Mouse (Mus musculus): ENCODE data around the gene Elovl5. TPM values are rescaled to one million over a fixed set of nuclear protein-coding genes. Genes with fewer than 3 reads are reported as not detected.

Elovl5 gene
- polyA plus RNA-seq, 1 experiment from 2014 or later: 112 TPM

GRCm38 (mm10) chr9:78010187-78010586 lies 93.0 kb downstream of the Elovl5 start:
- H3K4me3 ChIP-seq (ENCODE audit: low read length): no peak overlapping the region
- H3K4me2 ChIP-seq (replicated peaks; ENCODE audit: low read depth, low read length): no peak overlapping the region
- H3K27ac ChIP-seq (ENCODE audit: low read depth, low read length): no peak overlapping the region
- no peaks in the 10 kb centered on the region for H3K4me1 ChIP-seq (ENCODE audit: control insufficient read depth, insufficient read depth, low read length)
- no peaks in the 10 kb centered on the region for H3K9me3 ChIP-seq (ENCODE audit: control insufficient read depth, low read length)
- no peaks in the 10 kb centered on the region for H3K36me3 ChIP-seq (ENCODE audit: control insufficient read depth, insufficient read depth, low read length)
- no peak overlapping the region for H3K9ac ChIP-seq (ENCODE audit: low read depth, low read length)
- WGBS: 58% methylated on average over 5 of the region's 5 CpGs
- ATAC-seq (ENCODE audit: low FRiP score, low TSS enrichment): no peak
- H3K27me3 ChIP-seq (ENCODE audit: control insufficient read depth, insufficient read depth, low read length): no peaks in the 10 kb centered on the region

- Histone ChIP-seq H3K9ac (ENCODE audit: low read depth, low read length) (no peak overlapping the region), H3K4me3 (ENCODE audit: low read length) (no peak overlapping the region), H3K27ac (ENCODE audit: low read depth, low read length) (no peak overlapping the region), H3K4me2 (replicated peaks; ENCODE audit: low read depth, low read length) (no peak overlapping the region), H3K27me3 (ENCODE audit: control insufficient read depth, insufficient read depth, low read length) (no peaks in the 10 kb centered on the region), H3K4me1 (ENCODE audit: control insufficient read depth, insufficient read depth, low read length) (0 out of 2 replicates have a peak, but pooled peaks cover under 1% of the 10 kb centered on the region), H3K36me3 (ENCODE audit: control insufficient read depth, insufficient read depth, low read length) (no peaks in the 10 kb centered on the region), H3K9me3 (ENCODE audit: control insufficient read depth, low read length) (no peaks in the 10 kb centered on the region)
- WGBS: 79% methylated on average over 10 of the region's 10 CpGs
- ATAC-seq (ENCODE audit: low FRiP score, low TSS enrichment): no peak
These were observed 93.5 kb downstream of the Elovl5 start for GRCm38 (mm10) chr9:78010707-78011106.

GRCm38 (mm10) chr9:78012066-78012465 lies 94.9 kb downstream of the Elovl5 start:
- Histone ChIP-seq H3K4me1 (ENCODE audit: control insufficient read depth, insufficient read depth, low read length) (0 out of 2 replicates have a peak, but pooled peaks cover 10% of the 10 kb centered on the region), H3K4me3 (ENCODE audit: low read length) (no peak overlapping the region), H3K9ac (ENCODE audit: low read depth, low read length) (no peak overlapping the region), H3K36me3 (ENCODE audit: control insufficient read depth, insufficient read depth, low read length) (no peaks in the 10 kb centered on the region), H3K27ac (ENCODE audit: low read depth, low read length) (no peak overlapping the region), H3K27me3 (ENCODE audit: control insufficient read depth, insufficient read depth, low read length) (no peaks in the 10 kb centered on the region), H3K9me3 (ENCODE audit: control insufficient read depth, low read length) (no peaks in the 10 kb centered on the region), H3K4me2 (replicated peaks; ENCODE audit: low read depth, low read length) (no peak overlapping the region)
- ATAC-seq (ENCODE audit: low FRiP score, low TSS enrichment): no peak
- 90% methylated on average over 4 of the region's 4 CpGs for WGBS

- Histone ChIP-seq H3K36me3 (ENCODE audit: control insufficient read depth, insufficient read depth, low read length) (no peaks in the 10 kb centered on the region), H3K9ac (ENCODE audit: low read depth, low read length) (no peak overlapping the region), H3K4me3 (ENCODE audit: low read length) (no peak overlapping the region), H3K9me3 (ENCODE audit: control insufficient read depth, low read length) (no peaks in the 10 kb centered on the region), H3K4me2 (replicated peaks; ENCODE audit: low read depth, low read length) (no peak overlapping the region), H3K27me3 (ENCODE audit: control insufficient read depth, insufficient read depth, low read length) (no peaks in the 10 kb centered on the region), H3K4me1 (ENCODE audit: control insufficient read depth, insufficient read depth, low read length) (0 out of 2 replicates have a peak, but pooled peaks cover 10% of the 10 kb centered on the region), H3K27ac (ENCODE audit: low read depth, low read length) (no peak overlapping the region)
- no peak for ATAC-seq (ENCODE audit: low FRiP score, low TSS enrichment)
- 91% methylated on average over 5 of the region's 5 CpGs for WGBS
These were observed 95.5 kb downstream of the Elovl5 start for GRCm38 (mm10) chr9:78012681-78013080.

- Histone ChIP-seq H3K4me3 (ENCODE audit: low read length) (no peak overlapping the region), H3K36me3 (ENCODE audit: control insufficient read depth, insufficient read depth, low read length) (no peaks in the 10 kb centered on the region), H3K4me1 (ENCODE audit: control insufficient read depth, insufficient read depth, low read length) (0 out of 2 replicates have a peak, but pooled peaks cover 10% of the 10 kb centered on the region), H3K9ac (ENCODE audit: low read depth, low read length) (no peak overlapping the region), H3K4me2 (replicated peaks; ENCODE audit: low read depth, low read length) (no peak overlapping the region), H3K27ac (ENCODE audit: low read depth, low read length) (no peak overlapping the region), H3K9me3 (ENCODE audit: control insufficient read depth, low read length) (no peaks in the 10 kb centered on the region), H3K27me3 (ENCODE audit: control insufficient read depth, insufficient read depth, low read length) (no peaks in the 10 kb centered on the region)
- 41% methylated on average over 1 of the region's 1 CpGs for WGBS
- no peak for ATAC-seq (ENCODE audit: low FRiP score, low TSS enrichment)
These were observed 96.6 kb downstream of the Elovl5 start for GRCm38 (mm10) chr9:78013813-78014212.

- ATAC-seq (ENCODE audit: low FRiP score, low TSS enrichment): peak; percentile 58; the same call in 1 of the 2 replicates
- Histone ChIP-seq H3K36me3 (ENCODE audit: control insufficient read depth, insufficient read depth, low read length) (no peaks in the 10 kb centered on the region), H3K27me3 (ENCODE audit: control insufficient read depth, insufficient read depth, low read length) (no peaks in the 10 kb centered on the region), H3K27ac (ENCODE audit: low read depth, low read length) (no peak overlapping the region), H3K9me3 (ENCODE audit: control insufficient read depth, low read length) (no peaks in the 10 kb centered on the region), H3K4me1 (ENCODE audit: control insufficient read depth, insufficient read depth, low read length) (peaks cover 11% of the 10 kb centered on the region; the same call in 1 of the 2 replicates), H3K4me3 (ENCODE audit: low read length) (no peak overlapping the region), H3K4me2 (replicated peaks; ENCODE audit: low read depth, low read length) (no peak overlapping the region), H3K9ac (ENCODE audit: low read depth, low read length) (no peak overlapping the region)
- WGBS: 31% methylated on average over 7 of the region's 7 CpGs
These were observed 98.7 kb downstream of the Elovl5 start for GRCm38 (mm10) chr9:78015816-78016215.

GRCm38 (mm10) chr9:78016288-78016687 lies 99.1 kb downstream of the Elovl5 start:
- Histone ChIP-seq H3K27ac (ENCODE audit: low read depth, low read length) (no peak overlapping the region), H3K4me2 (replicated peaks; ENCODE audit: low read depth, low read length) (peak overlapping the region; percentile 10; the same call in 1 of the 2 replicates), H3K27me3 (ENCODE audit: control insufficient read depth, insufficient read depth, low read length) (no peaks in the 10 kb centered on the region), H3K4me3 (ENCODE audit: low read length) (no peak overlapping the region), H3K36me3 (ENCODE audit: control insufficient read depth, insufficient read depth, low read length) (no peaks in the 10 kb centered on the region), H3K9me3 (ENCODE audit: control insufficient read depth, low read length) (no peaks in the 10 kb centered on the region), H3K9ac (ENCODE audit: low read depth, low read length) (0 out of 2 replicates have a peak overlapping the region, but pooled peaks have one; percentile 18), H3K4me1 (ENCODE audit: control insufficient read depth, insufficient read depth, low read length) (peaks cover 16% of the 10 kb centered on the region; the same call in 1 of the 2 replicates)
- no peak for ATAC-seq (ENCODE audit: low FRiP score, low TSS enrichment)
- WGBS: 44% methylated on average over 15 of the region's 15 CpGs

GRCm38 (mm10) chr9:78021256-78021655 lies 104.1 kb downstream of the Elovl5 start:
- peak; percentile 79 for ATAC-seq (ENCODE audit: low FRiP score, low TSS enrichment)

GRCm38 (mm10) chr9:78022187-78022945 lies 105.2 kb downstream of the Elovl5 start:
- H3K36me3 ChIP-seq (ENCODE audit: control insufficient read depth, insufficient read depth, low read length): no peaks in the 10 kb centered on the region
- H3K4me1 ChIP-seq (ENCODE audit: control insufficient read depth, insufficient read depth, low read length): peaks cover 15% of the 10 kb centered on the region; the same call in 1 of the 2 replicates
- no peaks in the 10 kb centered on the region for H3K9me3 ChIP-seq (ENCODE audit: control insufficient read depth, low read length)
- H3K27me3 ChIP-seq (ENCODE audit: control insufficient read depth, insufficient read depth, low read length): no peaks in the 10 kb centered on the region
- WGBS: 59% methylated on average over 8 of the region's 8 CpGs
- H3K4me2 ChIP-seq (replicated peaks; ENCODE audit: low read depth, low read length): no peak overlapping the region
- ATAC-seq (ENCODE audit: low FRiP score, low TSS enrichment): 0 out of 2 replicates have a peak, but pooled peaks have one; percentile 25
- H3K4me3 ChIP-seq (ENCODE audit: low read length): no peak overlapping the region
- H3K27ac ChIP-seq (ENCODE audit: low read depth, low read length): no peak overlapping the region
- no peak overlapping the region for H3K9ac ChIP-seq (ENCODE audit: low read depth, low read length)

More at GRCm38 (mm10) chr9:78021256-78021655, 104.1 kb downstream of the Elovl5 start:
- Histone ChIP-seq H3K4me2 (replicated peaks; ENCODE audit: low read depth, low read length) (no peak overlapping the region), H3K9ac (ENCODE audit: low read depth, low read length) (no peak overlapping the region), H3K27me3 (ENCODE audit: control insufficient read depth, insufficient read depth, low read length) (no peaks in the 10 kb centered on the region), H3K4me3 (ENCODE audit: low read length) (no peak overlapping the region), H3K36me3 (ENCODE audit: control insufficient read depth, insufficient read depth, low read length) (no peaks in the 10 kb centered on the region), H3K4me1 (ENCODE audit: control insufficient read depth, insufficient read depth, low read length) (peaks cover 21% of the 10 kb centered on the region; the same call in 1 of the 2 replicates), H3K27ac (ENCODE audit: low read depth, low read length) (no peak overlapping the region), H3K9me3 (ENCODE audit: control insufficient read depth, low read length) (no peaks in the 10 kb centered on the region)
- 17% methylated on average over 9 of the region's 9 CpGs for WGBS
